Mouse (Mus musculus) retina, postnatal 7 days (tissue): ENCODE measurements around the gene Rcbtb2.

Source experiments
- DNase-seq: peaks from one replicate; pipeline ENCODE4 v3.0.0-alpha.2; 2012; ENCODE audit warnings: low read depth, low spot score

Gene Rcbtb2

DNA sequence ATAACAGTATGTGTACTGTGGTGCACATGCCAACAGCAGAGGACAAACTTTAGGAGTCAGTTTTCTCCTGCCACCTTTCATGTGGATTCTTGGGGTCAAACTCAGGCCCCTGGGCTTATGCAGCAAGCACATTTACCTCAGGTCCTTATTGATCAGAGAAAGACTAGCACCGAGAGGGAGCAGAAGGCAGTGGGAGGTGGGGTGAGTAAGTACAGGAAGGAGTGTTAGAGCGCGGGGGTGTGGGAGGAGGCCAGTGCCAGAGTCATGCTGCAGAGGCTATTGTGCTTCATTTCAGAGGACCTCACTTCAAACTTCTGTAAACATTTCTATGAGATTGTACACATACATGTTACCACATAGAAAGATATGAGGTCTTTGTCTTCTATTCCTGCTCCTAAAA, 78.6 kb downstream of the Rcbtb2 start:
- no peak for DNase-seq

DNA sequence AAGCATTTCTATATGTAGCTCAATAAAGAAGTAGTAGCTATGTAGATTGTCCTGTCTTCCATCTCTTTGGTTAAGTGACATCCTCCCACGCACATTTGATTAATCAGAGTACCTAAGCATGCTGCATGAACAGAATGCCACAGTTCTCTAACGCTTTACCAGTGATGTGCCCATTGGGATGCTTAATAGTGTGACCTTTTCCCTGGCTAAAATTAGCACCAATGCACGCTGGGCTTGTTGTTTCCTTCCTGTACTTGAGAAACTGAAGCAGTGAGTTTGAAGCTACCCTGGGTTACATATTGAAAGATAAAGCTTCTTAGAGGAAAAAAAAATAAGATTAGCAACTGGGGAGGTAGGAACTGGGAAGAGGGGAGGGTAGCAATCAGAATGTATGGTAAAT, 81.2 kb downstream of the Rcbtb2 start:
- no peak for DNase-seq

DNA sequence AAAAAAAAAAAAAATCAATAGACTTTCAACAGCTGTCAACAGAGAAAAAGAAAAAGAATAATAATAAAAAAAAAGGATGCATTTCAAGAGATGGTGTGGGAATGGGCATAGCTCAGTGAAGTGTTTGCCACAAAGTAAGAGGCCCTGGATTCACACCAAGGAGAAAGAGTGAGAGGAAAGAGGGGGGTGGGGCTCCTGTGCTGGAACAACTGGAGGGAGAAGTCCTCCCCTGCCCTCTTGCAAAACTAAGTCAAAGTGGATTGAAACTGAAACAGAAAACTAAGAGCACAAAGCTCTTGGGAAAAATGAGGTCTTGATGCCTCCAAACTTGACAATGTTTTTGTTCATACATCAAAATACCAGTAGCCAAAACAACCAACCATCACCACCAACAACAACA, 86.4 kb downstream of the Rcbtb2 start:
- DNase-seq: no peak

DNA sequence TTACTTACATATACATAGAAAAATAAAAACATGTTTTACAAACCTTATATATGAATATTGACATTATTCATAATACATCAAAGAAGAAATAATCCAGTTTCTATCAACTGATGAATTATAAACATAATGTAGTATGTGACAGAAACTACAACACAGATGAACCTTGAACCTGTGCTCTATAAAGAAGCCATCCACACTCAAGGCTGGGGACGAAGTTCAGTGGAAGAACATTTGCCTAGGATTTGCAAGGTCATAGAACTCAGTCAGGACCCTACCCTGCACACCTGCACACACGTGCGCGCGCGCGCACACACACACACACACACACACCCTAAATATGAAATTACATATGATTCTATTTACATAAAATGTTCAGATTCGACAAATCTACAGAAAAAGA, 87.4 kb downstream of the Rcbtb2 start:
- DNase-seq: no peak

DNA sequence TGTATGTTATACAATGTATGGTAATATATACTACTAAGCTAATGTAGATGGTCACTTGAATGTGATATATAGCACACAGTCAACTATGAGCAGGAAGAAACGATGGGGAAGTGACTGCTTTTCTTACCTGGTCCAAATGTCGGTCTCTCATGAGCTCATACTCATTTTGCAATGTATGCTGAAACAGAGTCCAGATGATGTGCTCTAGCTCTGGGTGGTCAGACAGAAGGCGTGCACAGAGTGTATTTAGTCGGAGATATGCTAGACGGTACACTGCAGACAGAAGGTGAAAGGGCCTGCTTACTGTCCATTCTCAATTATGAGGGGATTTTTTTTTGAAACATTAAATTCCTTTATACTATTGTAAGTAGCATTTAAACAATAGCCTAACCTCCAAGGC, 88.6 kb downstream of the Rcbtb2 start:
- no peak for DNase-seq

DNA sequence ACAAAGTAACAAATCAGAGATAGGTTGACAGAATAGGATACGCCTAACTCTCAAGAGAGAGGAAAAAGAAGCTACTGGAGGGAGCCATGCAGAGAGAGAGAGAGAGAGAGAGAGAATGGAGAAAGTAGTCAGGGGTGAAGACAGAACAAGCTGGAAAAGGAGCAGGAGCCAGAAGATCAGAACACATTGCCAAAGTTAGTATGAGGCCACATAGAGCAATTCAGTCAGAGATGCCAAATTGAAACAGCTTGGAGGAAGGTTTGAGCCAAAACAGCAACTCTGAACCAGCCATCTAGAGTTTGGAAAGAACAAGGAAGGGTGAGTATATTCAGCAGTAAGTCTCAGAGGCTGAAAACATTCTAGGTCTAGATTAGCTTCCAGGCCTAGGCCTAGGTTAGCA, 94.2 kb downstream of the Rcbtb2 start:
- no peak for DNase-seq

DNA sequence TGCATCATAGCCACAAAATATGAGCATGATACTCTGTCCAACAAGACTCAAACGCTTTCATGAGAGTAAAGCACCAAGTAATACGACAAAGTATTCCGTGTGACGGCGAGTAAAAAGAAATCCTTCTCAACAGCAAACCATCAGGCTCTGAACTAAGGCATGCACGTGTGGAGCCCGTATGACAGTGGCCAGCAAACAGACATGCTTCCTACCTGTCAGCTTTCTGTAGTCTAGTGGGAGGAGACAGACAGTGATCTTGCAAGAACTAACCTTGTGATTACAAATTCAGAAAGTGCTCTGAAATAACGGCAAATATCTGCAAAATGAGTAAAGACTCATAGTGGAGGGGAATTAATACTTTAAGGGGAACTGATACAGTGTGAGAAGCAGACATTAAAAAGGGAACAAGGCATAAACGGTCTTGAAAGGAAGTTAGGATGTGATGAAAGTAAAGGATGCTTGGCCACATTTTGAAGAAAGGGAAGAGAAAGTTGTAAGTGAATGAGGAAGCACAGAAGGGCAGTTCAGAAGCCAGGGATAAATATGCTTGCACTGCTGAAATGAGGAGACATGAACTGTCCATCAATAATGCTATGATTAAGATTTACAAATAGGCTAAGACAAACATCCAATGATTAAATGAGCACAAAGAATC, 99.6 kb downstream of the Rcbtb2 start:
- DNase-seq: no peak

DNA sequence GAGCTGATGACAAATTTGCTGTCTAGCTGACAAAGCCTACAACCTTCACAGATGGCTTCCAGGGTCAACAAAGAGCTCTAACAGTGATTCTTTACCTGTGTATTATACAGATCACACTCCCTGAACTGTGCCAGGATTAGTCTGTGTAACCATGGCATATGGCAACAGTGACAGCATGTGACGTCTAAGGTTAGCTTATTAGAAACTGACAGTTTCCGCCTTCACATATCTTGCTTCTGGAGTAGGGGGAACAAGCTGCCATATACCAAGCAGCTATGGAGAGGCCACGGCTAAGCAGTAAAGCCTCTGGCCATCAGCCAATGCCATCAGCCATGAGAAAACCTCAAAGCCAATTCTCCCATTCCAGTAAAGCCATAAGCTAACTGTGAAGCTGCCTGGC, 103.5 kb downstream of the Rcbtb2 start:
- no peak for DNase-seq

DNA sequence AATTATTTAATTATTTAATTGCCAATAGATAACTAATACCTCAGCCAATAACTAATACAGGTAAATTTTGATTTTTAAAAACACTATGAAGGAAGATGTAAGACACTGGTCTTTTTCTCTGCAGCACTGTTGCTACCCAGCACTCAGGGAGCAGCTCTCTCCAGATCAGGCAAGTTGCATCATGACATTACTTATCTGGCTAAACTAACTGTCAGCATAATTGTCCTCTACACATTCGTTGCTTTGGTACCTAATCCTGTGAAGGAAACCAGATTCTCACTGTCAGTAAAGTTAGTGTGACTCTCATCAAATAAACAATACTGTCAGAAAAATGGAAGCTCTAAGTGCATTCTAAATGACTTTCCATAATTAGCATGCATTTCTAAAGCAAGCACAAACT, 104.0 kb downstream of the Rcbtb2 start:
- no peak for DNase-seq

DNA sequence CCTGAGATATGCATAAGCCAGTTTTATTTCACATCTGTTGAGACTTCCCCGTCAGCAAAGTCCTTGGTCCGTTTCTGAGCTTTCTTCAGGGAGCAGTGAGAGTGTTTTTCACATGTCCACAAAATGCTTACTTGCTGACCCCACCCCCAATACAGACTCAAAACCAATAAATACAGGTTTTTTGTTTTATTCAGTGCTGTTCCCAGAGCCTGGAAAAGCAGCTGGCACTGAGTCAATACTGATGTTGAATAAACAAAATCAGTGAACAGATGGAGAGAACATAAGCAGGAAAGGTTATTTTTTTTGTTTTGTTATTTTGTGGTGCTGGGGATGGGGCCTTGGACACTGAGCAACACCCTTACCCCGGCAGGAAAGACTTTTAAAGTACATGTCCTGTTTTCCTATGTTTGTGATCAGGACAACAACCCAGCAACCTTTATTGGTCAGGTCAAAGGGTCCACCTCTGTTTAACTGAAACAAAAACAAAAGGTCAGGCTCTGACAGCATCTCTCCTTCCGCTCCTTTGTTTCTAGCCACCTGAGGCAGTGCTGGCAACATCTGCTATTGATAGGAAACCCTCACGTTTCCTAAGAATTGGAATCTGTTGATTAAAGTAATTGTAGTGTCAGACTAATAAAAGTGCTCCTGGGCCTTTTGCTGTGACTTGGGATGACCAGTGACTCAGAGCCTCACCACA, 108.6 kb downstream of the Rcbtb2 start:
- DNase-seq: no peak

DNA sequence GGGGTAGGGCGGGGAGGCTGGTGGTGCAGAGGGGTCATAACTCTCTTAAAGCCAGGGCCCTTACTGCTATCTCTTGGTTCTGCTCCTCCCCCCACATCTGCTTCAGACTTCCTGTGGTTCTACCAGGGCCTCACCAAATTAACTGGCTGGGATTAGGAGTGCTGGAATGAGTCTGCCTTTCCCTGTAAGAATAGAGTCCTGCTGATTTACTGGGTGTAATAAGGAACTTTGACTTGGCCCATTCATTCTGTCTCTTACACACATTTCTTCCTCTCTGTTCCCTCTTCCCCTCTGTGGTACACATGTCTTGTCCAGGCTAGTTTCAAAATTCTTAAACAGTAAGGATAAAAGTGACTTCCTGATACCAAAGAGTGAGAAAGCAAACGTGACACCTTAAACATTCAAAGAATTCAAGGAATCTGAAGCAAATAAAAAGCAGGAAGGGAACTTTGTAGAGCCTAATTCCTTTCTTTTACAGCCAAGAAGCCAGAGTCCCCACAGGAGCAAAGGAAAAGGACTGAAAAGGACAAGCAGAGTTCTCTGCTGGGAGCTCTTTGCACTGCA, 111.7 kb downstream of the Rcbtb2 start:
- no peak for DNase-seq

DNA sequence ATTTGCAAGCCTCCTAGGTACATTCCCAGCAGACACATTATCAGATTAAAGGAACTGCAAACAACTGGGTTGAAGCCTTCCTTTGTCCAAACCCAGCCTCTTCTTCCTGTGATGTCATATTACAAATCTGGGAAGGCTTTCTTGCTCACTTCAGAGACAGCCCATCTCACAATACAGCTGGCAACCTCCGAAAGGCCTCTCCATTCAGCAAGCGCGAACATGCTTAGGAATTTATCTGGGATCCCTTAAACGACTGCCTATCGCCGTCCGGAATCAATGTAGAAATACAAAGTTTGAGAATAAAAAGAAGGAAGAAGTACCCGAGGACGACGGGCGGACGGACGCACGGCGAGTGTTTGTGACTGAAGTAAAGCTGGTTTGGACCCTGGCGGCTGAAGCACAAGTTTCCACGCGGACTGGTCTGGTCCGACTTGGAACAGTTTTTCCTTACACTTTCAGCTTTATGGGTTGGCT, 115.0 kb downstream of the Rcbtb2 start, which contains the start of gene Lpar6:
Lpar6 (plus strand) TSS at position 48 of the 474 bp plus-strand sequence.
- DNase-seq: peak; percentile 27

DNA sequence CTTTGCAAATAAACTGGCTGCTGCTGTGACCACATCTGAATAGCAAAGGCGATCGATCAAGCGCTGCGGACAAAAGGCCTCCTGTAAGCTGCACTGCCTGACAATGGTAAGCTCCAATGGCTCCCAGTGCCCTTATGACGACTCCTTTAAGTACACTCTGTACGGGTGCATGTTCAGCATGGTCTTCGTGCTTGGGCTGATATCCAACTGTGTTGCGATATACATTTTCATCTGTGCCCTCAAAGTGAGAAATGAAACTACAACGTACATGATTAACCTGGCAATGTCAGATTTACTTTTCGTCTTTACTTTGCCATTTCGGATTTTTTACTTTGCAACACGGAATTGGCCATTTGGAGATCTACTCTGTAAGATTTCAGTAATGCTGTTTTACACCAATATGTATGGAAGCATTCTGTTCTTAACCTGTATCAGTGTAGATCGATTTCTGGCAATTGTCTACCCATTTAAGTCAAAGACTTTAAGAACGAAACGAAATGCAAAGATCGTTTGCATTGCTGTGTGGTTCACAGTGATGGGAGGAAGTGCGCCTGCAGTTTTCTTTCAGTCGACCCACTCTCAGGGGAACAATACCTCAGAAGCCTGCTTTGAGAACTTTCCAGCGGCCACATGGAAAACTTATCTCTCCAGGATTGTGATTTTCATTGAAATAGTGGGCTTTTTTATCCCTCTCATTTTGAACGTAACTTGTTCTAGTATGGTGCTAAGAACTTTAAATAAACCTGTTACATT, 115.8 kb downstream of the Rcbtb2 start:
- DNase-seq: no peak

DNA sequence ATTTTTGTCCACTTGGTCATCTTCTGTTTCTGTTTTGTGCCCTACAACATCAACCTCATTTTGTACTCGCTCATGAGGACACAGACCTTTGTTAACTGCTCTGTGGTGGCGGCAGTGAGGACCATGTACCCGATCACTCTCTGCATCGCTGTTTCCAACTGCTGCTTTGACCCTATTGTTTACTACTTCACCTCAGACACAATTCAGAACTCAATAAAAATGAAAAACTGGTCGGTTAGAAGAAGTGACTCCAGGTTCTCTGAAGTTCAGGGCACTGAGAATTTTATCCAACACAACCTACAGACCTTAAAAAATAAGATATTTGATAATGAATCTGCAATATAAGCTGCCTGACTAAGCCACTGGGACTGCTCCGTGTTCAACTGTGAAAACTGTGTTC, 116.5 kb downstream of the Rcbtb2 start:
- no peak for DNase-seq

DNA sequence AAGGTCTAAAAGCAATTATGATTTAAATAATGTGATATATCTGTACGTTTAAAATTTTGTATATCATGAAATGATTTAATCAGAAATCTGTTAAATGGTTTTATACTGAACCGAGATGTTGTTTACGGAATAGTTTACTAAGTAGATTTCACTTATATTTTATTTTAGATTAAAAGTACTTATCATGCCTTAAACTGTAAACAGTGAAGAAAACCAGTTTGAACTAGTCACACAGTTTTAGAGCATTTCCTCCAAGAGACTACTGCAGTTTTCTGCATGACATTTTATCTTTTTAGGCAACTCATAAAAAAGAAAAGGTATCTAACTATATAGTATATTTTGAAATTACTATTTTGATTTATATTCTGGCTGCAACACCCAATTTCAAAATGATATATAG, 117.0 kb downstream of the Rcbtb2 start:
- no peak for DNase-seq

DNA sequence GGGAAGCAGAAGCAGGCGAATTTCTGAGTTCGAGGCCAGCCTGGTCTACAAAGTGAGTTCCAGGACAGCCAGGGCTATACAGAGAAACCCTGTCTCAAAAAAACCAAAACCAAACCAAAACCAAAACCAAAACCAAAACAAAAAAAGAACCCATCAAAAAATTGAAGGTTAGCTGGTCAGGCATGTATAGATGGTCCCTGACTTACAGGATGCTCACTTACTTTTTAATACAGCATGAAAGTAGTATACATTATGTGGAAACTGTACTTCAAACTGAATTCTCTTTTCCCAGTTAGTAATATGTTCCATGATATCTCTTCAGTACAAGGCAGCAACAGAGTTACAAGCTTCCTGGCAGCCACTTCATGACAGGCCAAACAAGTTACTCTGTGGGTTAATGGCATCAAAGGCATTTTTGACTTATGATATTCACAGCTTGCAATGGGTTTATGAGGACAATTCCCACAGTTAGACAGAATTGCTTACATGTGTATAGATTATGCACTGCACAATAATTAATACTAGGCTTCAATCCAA, 121.3 kb downstream of the Rcbtb2 start:
- DNase-seq: no peak

DNA sequence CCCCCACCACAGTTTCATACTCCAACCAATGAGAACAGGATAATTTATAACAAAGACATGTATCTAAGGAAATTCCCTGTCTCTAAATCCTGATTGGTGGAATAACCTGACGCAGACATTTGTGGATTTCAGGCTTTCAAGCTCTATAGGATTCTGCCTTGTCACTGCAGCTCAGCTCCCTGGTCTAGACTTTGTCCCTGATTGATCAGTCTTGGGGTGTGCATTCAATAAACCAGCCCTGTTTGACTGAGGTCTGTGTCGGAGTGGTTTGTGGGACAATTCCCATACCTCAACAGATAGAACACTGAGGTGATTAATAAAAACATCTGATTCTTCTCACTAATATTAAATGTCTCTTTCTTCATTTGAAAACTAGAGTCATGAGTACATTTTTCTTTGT, 127.2 kb downstream of the Rcbtb2 start:
- no peak for DNase-seq

DNA sequence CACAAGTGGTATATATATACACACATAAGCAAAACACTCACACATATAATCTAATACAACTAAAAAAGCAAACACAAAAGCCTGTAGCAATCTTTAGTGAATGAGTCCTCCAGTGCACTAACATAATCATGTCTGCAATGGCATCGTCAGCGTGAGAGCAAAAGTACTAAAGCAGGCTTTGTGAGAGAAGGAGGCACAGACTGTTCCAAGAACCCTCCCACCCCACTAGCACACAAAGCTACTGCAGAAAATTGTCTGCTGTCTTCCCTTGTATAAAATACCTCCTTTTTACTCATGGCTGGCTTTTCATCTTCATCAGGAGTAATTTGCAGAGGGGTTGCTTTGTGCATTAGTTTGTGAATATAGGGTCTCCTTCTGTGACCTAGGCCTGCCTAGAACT, 129.4 kb downstream of the Rcbtb2 start:
- DNase-seq: no peak

DNA sequence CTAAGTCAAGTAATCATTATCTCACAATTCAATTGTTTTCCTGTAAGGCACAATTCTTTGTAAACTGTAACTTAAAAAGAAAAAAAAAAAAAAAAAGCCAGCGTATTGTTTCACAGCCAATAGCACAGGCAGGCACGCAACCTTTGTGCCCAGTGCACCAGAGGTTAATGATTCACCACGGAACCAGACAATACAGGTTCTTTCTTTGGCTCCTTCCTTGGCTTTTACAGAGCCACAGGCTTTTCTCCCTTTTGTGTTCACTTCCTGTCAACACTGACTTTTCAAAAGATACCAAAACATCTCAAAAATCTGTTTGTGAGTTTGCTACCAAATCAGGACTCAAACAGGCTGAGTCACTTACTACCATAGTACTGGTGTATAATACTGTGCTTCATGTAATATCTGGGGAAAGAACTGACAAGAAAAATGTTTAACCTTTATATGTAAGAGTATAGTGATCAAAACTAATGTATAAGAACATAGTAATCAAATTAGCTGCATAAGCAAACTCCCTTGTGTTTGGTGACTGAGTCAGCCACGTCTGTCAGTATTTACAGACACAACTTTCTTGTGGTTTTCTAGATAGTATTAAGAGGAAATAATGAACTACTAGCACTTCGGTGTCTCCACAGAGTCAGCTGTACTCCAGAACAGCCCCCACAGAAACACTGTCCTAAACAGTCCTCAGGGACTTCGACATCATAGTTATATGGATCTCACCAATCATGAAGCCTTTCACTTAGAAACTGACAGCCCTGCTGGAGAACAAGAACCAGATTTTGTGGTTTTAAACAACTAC, 130.8 kb downstream of the Rcbtb2 start:
- DNase-seq: no peak

DNA sequence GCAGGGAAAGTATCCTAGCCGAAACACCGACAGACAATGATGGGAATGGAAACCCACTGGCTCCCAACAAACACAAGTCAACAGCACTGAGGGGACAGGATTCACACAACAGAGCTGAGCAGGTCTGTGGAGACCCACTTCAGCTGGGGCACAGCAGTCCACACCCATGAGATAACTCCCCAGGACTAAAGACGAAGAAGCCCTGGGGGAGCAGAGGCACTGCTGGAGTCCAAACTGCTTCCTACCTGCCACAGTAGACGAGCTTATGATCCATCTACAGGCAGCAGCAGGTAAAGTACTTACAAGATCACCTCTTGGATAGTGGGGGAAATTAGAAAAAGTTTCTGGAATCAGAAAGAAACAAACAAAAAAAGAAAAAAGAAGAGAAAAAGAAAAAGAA, 131.6 kb downstream of the Rcbtb2 start:
- DNase-seq: no peak

DNA sequence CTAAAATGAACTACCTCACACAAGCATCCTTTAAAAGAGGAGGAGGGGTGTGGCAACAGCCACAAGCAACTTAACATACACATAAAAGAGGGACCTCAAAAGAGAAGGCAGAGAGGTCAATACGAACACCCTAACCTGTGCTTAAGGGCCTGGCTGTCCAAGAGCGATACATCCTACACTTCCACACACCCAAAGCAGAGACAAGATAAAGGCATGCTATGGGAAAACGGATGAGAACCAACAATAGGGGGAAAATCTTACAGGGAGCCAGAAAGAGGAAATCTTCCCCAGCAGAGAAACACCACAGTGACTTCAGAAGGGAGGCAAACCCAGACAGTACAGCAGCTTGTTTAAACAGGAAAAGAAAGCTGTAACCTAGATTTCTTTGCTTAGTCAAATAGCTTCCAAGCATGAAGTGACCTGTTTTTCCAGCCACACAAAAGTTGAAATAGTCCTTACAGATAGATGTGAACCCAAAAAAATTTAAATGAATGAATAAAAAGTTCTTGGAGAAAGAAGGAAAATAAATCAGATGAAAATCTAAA, 132.7 kb downstream of the Rcbtb2 start:
- DNase-seq: no peak
